Mouse (Mus musculus): Measurements from ENCODE around the gene Acvr1b.

The Acvr1b gene

DNA sequence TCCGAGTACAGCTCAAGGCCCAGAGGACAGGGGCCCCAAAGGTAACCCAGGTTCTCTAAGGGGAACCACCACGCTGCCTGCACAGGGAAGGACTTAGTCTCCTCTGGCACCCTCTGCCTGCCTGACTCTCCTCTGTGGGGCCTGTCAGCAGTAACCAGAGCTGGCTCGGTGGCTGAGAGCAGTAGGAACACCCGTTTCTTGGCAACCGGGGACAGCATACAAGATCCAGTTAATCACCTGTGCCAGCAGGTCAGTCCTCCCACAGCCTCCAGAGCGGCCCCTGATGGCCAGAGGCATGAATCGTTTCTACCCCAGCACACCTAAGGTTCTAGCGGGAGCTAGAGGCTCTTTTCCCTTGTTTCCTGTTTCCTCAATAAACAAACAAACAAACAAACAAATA is 68.8 kb downstream of the Acvr1b start:
- intact Hi-C loops (cut with DNase I), result no loop called here

DNA sequence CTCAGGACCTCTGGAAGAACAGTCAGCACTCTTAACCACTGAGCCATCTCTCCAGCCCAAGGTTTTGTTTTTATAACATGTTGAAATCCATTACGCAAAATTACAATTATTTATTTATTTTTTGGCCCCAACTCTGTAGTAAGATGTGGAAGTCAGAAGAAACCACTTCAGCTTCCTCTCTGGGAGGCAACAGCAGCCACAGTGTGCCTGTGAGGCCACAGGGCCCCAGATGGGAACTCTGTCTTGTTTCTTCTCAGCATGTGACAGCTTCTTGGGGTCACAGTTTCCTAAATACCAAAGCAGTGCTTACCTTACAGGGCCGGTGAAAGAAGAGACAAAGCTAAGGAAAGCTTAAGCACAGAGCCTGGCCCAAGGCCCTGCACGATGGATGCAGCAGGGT is 70.1 kb downstream of the Acvr1b start:
- intact Hi-C loops (cut with DNase I), result no loop called here

DNA sequence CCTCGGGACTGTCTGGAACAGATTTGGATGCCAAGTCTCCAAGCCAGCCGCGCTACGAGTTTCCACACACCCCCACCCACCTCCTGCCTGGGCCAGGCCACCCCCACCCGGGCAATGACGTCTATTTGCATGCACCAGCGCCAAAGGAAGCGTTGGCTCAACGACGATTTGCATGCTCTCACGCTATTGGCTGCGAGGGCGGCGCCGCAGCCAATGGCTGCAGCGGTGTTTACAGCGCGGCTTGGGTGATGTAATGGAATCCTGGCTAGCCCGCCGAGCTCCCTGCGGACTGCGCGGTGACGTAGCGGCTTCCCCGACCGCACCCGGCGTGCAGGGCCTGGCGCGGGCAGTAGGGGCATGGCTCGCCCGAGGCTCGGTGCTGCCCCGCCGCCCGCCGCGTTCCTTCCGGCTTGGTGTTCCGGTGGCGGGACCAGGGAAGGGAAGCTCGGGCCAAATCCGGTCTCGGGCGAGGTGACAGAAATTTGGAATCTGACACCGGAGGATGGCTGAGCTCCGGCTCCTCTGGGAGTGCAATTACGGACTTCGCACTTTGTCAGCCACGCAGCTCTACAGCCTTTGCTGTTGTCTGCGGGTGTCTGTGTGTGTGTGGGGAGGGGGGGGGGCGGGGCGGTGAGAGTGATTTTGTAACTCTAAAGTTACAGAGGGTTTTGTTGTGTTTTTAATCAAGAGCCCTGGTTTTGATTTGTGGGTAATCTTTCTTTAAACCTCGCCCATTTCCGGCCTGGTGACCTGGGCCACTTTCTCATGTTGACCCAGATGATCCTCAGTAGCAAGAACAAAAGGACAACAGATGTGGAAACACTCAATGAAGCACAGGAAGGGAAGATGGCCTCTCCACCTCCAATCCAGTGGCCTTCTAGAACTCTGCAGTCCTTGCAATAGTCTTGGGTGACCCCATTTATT is 72.6 kb downstream of the Acvr1b start:
- intact Hi-C loops (cut with DNase I), result no loop called here

DNA sequence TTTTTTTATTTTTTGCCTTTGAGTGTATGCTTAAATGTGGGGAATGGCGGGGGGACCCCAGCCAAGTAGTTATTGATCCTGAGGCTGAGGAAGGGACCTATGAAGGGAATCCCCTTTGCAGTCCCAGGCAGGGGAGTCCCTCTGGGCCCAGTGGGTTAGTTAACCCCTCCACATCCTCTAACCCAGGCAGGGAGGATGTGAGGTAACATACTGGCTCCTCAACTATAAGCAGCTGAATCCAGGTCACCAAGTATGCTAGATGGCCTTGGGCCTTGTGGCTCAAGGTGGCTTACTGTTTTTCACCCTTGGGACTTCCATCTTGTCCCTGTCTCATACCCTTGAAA is 73.3 kb downstream of the Acvr1b start:
- intact Hi-C loops (cut with DNase I), result no loop called here

DNA sequence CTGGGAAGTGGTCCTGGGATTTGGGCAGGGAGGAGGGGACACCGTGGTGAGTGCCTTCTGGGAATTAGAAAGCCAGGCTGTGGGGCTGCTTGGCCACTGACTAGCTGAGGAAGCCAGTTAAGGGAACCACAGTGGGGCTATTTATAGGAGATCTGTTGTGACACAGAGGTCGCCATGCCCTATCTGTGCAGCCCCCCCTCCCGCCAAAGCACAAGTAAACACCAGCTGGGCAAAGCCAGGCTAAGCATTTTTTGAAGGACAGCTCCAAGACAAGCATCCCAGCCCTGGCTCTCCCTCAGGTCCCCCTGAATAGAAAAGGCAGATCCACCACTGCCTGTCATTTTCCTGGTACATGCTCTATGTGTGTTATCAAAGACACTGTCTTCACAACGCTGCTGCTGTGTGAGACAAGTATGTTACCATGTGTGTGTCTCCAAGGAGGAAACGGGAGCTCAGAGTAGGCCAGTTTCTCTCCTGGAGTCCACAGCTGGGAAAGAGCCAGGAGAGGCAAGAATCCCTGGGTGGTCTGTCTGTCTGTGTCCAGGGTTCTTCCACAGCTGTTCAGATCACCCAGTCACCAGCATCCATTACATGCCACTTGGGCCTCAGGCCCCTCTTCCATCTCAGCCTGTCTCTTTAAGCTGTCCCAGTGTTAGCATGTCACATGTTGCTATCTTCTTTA is 74.3 kb downstream of the Acvr1b start:
- intact Hi-C loops (cut with DNase I), result no loop called here

DNA sequence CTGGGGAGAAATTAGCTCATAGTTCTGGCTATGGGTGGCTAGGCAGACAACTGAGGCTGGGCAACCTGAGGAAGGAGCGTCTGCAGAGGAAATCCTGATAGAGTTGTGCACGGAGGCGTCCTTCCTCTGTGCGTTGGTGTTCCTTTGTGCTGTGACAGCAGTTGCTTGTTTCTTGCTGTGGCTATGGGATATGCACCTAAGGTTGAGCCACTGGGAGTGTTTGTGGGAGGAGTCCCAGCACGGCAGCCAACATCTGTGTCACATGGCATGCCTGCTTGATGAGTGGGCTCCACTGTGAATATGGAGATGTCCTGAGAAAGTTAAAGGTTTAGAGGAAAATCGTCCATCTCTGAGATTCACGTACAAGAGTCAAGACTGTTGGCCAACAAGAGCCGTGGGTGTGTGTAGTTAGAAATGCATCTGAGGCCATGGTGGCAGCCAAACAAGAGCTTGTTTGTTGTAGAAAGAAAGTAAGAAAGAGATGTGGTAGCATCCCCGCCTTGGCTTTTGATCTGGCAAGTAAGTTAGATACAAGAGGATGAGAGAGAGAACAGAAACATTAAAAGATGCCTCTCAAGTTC is 76.4 kb downstream of the Acvr1b start:
- intact Hi-C loops (cut with DNase I), result no loop called here

DNA sequence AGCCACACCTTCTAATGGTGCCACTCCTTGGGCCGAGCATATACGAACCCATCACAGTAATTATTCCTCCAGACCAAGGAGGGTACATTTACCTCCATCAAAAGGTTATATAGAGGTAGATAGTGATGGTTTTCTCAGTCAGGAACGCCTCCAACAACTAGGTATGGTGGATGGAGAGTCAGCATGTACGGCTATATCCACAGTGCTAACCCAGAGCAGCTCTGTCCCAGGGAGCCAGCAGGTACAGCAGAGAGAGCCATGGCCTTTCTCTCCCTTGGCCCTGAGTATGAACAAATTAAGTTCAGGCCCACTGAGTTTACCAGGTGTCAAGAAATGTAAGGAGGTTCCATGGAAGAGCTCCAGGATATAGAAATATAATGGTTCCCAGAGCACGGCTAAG is 78.1 kb downstream of the Acvr1b start:
- intact Hi-C loops (cut with DNase I), result no loop called here

DNA sequence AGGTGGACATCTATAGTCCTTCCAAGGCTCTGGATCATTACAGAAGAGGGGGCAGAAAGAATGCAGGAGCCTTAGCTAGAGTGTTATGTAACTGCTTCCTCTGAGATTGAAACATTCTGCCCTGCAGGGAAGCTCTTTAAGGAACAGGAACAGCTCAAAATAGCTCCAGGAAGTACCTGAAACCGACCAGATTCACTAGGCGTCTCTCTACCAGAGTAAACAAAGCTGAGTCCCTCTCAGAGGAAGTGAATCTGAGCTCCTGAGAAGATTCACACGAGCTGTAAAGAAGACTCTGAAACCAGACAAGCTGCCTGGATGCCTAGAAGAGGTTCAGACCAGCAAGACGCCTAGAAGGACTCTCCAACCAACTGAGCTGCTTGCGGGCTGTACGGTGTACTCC is 78.7 kb downstream of the Acvr1b start:
- intact Hi-C loops (cut with DNase I), result no loop called here

DNA sequence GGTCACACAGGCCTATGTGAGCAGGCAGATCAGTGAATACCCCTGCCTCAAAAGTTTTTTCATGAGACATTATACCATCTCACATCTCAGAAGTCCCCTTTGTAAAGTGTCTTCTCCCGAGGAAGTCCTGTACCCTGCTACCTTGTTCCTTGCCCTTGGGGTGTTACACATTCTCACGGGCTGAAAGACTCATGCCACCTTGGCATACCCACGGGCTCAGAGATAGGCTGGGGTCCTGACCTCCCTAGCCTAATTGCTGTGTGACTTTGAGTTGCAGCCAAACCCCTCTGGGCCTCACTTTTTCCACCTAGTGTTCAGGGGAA is 79.7 kb downstream of the Acvr1b start:
- intact Hi-C loops (cut with DNase I), result no loop called here

DNA sequence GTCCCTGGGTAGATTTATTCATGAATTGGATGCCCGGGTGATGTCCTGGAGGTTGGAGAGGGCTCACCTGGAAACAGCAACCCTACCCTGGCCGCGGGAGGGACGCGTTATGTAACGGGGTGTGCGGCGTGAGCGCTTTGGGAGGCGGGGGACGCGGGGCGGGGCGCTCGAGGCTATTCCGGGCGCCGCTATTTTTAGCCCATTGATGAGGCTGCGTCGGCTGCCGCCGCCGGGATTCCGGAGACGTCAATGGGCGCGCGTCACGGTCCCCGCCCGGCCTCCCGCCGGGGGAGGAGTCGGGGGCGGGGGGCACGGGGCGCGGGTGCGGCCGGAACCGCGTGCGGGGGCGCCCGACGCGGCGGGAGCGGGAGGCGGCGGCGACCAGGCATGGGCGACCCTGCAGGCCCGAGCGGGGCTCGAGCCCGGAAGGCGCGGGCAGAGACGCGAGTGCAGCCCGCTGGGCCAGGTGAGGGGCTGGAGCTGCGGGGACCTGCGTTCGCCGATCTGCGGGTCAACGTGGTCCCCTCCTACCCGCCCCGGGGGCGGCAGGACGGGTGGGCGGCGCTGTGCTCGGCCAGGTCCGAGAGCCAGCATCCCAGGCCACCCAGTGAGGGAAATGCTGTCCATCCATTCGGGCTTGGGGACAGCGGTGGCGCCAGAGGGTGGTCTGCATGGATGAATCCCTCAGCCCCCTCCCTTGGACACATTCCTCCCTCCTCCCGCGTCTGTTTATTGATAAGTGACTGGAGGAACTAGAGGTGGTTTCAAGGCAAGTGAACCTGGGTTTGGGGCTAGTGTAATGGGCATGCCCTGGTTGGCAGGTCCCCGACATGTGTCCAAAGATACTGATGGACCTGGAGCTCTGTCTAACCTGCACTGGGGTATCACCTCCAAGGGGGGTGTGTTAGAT is 80.3 kb downstream of the Acvr1b start, which contains the start of gene Nr4a1:
Nr4a1 (plus strand) TSS at position 384 of the 910 bp plus-strand sequence.
- intact Hi-C loops (cut with DNase I), result no loop called here

DNA sequence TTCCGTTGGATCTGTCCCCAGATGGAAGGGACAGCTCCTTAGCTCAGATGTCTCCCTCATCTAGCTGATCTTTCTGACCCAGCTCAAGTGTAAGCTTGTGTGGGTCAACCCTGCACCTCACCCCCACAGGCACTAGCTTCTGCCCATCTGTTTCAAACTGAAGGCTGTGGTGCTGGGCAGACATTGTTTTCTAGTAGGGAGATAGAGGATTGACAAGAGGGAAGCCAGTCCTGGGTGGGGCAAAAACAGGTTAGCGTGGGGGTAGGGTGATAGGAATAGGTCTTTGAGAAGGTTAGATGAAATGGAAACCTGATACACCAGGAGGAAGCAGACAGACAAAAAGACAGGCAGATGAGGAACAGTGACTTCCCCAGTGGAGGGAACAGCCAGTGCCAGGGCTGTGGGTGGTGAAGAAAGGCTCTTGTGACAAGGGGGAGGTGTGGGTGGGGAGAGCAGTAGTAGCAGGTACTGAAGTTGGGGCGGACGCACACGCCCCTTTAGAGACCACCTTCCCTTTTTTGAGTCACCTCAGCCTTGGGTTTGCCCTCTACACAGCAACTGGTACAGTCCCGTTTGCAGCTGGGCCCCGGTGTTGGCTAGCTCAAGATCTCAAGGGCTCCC is 82.1 kb downstream of the Acvr1b start:
- intact Hi-C loops (cut with DNase I), result no loop called here

DNA sequence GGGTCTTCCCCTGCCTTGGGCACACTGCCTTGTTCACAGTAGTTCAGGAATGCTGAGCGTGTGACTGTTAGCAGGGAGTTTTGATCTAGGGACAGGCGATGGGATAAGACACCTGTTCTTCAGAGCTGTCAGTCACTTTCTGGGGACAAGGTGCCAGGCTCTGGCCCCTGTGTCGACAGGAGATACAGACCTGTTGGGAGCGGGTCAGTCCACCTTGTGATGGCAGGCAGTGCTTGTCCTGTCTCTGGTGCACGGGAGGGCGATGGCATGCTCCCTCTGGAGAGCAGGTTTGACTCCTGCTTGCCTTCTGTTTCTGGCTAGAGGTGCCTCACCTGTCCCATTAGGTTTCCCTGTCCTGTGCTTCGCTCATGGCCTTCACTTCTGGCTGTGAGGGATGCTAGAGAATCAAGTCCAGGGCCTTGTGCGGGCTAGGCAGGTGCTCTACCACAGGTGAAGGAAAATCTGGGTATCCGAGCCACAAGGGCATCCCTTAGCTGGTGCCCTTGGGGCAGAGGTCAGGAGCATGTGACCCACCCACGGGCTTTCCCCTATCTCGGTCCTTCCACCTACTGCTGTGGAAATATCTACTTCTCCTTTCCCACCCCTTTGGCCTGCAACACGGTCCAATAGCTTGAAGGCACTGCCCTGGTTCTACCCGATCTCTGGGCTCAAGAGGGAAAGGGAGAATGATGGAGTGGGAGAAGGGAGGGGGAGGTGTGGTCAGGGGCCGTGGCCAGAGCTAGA is 82.8 kb downstream of the Acvr1b start:
- intact Hi-C loops (cut with DNase I), result no loop called here

DNA sequence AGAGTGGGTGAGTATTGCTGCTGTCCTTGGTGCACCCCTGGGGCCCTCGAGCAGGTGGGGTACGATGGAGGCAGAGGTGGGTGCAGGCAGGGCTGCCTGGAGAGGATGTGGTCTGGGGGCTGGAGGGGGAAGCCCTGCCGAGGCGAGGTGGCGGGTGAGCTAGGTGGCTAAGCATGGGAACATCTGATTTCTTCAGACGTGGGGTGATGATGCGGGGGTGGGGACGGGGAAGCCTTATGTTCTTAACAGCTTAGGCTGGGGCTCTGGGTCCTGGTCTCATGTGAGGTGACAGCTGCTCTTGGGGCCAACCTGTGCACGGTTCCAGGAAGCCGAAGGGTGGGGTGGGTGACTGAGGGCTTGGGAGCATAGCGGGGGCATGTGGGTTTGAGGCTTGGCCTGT is 84.6 kb downstream of the Acvr1b start:
- intact Hi-C loops (cut with DNase I), result no loop called here

DNA sequence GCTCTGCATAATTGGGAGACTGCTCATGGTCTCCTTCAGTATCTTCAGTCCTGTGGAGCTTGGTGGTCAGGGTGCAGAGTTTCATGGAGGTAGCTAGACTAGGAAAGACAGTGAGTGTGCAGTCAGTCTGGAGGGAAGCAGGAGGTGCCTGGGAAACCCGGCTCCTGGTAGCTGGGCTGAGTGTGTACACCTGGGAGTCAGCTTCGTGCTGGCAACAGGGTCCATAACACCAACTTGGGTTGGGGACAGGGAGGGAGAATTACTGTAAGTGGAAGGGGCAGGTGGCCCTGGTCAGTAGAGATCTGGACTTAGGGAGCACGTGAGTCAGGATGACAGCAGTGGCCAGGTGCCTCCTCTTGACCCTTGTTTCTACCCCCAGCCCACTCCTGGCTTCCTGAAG is 86.1 kb downstream of the Acvr1b start:
- intact Hi-C loops (cut with DNase I), result no loop called here

DNA sequence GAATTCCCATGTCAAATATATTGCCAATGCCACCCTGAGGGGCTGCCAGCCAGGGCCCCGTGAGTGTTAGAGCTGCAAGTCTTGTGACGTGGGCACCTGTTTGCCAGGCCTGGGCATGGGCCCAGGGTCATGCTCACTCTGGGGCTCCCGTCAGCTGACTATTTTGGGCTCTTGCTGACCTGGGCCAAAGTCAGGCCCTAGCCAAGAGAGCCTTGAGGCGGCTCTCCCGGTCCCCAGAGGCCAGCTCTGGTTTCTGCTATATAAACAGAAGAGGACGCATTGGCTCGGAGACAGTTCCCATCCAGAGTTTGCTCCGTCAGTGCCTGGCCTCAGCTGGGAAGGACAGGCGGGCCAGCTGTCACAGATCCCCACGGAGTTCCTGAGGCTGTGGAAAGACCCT is 86.5 kb downstream of the Acvr1b start:
- intact Hi-C loops (cut with DNase I), result no loop called here

DNA sequence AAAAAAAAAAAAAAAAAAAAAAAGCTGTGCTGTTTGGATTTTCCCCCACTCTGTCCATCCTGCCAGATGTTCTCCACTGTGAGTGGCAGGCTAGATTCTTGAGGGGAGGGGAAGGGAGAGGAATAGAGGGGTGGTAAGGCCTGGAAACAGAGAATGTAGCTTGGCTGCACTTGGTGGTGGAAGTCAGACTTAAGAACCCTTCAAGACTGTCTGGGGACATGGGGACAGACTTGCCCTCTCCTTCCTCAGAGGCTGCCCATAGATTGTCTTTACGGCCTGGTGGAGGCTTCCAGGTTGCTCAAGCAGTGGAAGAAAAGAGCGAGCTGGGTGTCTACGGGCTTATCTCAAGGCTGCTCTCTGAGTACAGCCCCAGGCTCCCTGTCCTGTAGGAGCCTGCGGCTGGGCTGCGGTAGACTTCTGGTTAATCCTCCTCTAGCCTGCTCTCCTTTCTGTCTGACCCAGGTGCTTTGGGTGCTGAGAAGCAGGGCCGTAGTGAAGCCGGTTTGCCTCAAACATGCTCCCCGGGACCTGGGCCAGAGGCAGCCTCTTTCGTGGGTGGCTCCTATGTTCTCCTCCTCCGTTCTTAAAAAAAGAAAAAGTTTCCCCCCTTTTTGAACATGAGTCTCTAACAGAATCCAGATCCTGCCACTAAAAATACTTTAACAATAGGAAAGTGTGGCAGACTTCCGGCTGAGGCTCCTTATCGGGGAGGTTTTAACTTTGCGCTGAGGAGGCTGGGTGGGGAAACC is 87.2 kb downstream of the Acvr1b start:
- intact Hi-C loops (cut with DNase I), result no loop called here

DNA sequence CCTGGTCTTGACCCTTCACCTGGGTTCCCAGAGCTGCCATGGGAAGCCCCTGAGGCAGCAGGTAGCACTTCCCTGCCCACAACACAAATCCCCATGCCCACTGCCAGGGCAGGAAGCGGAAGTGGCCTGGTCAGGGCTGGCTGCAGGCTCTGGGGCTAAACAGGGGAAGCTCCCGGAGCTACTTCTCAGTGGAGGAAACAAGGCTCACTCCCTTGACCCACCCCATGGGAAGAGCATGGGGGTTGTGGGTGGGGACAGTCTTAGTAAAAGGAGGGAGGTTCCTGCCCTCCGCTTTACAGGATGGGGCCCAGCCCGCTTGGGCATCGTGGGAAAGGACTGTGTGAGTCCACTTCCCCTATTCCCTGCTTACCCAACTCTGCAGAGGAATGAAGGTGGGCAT is 88.6 kb downstream of the Acvr1b start:
- intact Hi-C loops (cut with DNase I), result no loop called here

Measured in adrenal gland (tissue).